Mouse (Mus musculus): ENCODE data around the gene Olfr159. TPM values are rescaled to one million over a fixed set of nuclear protein-coding genes. Genes with fewer than 3 reads are reported as not detected.

Gene Olfr159
- polyA plus RNA-seq (2017; shearing (Covaris generic)): not detected

GRCm38 (mm10) chr4:43770909-43771308 lies at the start of gene Olfr159:
Gene Olfr159, minus strand, starts transcription at chr4:43771009.

DNA sequence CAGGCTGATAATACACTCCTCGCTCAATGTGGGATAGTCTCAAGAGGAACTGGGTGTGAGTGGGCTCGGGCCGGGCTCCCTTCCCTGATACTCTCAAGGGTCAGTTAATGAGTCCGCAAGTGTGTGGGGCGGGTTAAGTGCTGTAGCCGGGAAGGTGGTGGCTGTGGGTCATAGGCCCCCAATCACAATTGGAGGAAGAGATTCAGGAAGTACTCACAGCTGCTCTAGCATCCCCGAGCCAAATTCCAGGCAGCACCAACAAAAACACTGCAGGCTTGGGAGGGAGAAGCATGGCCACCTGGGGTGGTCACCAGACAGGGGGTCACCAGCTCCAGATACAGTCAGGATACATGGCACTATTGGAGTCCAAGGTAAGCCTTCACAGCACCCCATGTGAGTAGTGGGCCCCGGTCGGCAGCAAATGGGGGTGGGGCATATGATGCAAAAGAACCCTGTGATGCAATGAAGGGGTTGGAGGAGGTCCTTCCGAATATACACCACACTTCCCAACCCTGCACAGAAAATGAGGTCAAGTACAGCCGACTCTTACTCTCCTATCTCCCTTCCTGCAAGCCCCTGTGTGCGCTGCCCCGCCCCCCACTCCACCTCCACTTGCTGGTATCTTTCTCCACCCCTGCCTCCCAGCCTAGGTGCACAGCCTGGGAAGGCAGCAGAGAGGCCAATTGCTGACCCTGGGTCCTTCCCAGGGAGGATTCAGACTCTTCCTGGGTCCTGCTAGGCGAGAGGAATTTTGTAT lies 40.8 kb downstream of the Olfr159 start, which contains the start of gene Spaar:
TSS of gene Spaar (plus strand) at position 241 of the 757 bp plus-strand sequence.

DNA sequence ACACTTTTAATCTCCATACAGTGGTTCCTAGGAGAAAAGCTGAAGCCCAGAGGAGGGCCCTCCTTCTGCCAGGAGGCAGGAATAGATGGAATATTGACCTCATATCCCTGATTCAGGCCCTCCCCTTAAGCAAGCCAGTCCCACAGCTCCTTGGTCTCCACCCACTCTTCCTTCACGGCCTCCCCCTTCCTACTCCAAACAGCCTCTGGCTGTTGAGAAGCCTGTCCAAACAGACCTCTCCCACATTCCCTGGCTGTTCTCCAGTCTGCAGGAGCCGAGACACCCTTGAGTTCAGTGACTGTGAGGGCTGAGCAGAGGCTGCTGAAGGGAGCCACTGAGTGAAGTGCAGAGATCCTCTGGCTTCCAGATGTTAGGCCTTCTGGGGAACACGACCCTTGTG lies 43.8 kb downstream of the Olfr159 start, which contains the start of gene Hrct1:
TSS of gene Hrct1 (plus strand) at position 194 of the 400 bp plus-strand sequence.

Other genes starting within 250 kb of the Olfr159 start
- gene Tpm2, start 247.2 kb downstream of the Olfr159 start, polyA plus RNA-seq (2017; shearing (Covaris generic)): under 1 TPM in 1 of 2 experiments, not detected in 1; 0.37 TPM
- gene Creb3, start 208.7 kb downstream of the Olfr159 start, polyA plus RNA-seq (2017; shearing (Covaris generic)): 10 to 100 TPM; 82.9 to 91.0 TPM
- 100 to 1,000 TPM; 223 to 237 TPM for gene Tln1, start 208.3 kb downstream of the Olfr159 start, polyA plus RNA-seq (2017; shearing (Covaris generic))
- gene Rgp1, start 192.3 kb downstream of the Olfr159 start, polyA plus RNA-seq (2017; shearing (Covaris generic)): 10 to 100 TPM; 12.9 to 21.1 TPM
- 10 to 100 TPM; 43.6 to 49.6 TPM for gene Gba2, start 192.1 kb downstream of the Olfr159 start, polyA plus RNA-seq (2017; shearing (Covaris generic))
- 1 to 10 TPM; 3.0 to 3.9 TPM for gene Msmp, start 186.5 kb downstream of the Olfr159 start, polyA plus RNA-seq (2017; shearing (Covaris generic))
- under 1 TPM; 0.53 to 0.72 TPM for gene Npr2, start 139.1 kb downstream of the Olfr159 start, polyA plus RNA-seq (2017; shearing (Covaris generic))
- under 1 TPM; 0.27 to 0.81 TPM for gene Spag8, start 117.4 kb downstream of the Olfr159 start, polyA plus RNA-seq (2017; shearing (Covaris generic))
- gene Hint2, start 114.5 kb downstream of the Olfr159 start, polyA plus RNA-seq (2017; shearing (Covaris generic)): 10 to 100 TPM; 64.9 to 74.6 TPM
- gene Tmem8b, start 102.0 kb downstream of the Olfr159 start, polyA plus RNA-seq (2017; shearing (Covaris generic)): 1 to 10 TPM; 1.4 to 2.3 TPM
- gene Fam221b, start 101.9 kb downstream of the Olfr159 start, polyA plus RNA-seq (2017; shearing (Covaris generic)): 1 to 10 TPM in 1 of 2 experiments, under 1 TPM in 1; 0.99 to 2.8 TPM
- gene Olfr70, start 70.2 kb downstream of the Olfr159 start, polyA plus RNA-seq (2017; shearing (Covaris generic)): not detected
- gene Olfr71, start 60.8 kb downstream of the Olfr159 start, polyA plus RNA-seq (2017; shearing (Covaris generic)): under 1 TPM in 1 of 2 experiments, not detected in 1; 0.10 TPM
- not detected for gene Hrct1, start 43.8 kb downstream of the Olfr159 start, polyA plus RNA-seq (2017; shearing (Covaris generic))
- 1 to 10 TPM in 1 of 2 experiments, under 1 TPM in 1; 0.48 to 1.3 TPM for gene Spaar, start 41.0 kb downstream of the Olfr159 start, polyA plus RNA-seq (2017; shearing (Covaris generic))
- under 1 TPM; 0.08 to 0.32 TPM for gene Olfr156, start 52.9 kb upstream of the Olfr159 start, polyA plus RNA-seq (2017; shearing (Covaris generic))
- 1 to 10 TPM in 1 of 2 experiments, under 1 TPM in 1; 0.19 to 1.4 TPM for gene Olfr157, start 69.2 kb upstream of the Olfr159 start, polyA plus RNA-seq (2017; shearing (Covaris generic))
- gene Olfr155, start 80.6 kb upstream of the Olfr159 start, polyA plus RNA-seq (2017; shearing (Covaris generic)): under 1 TPM; 0.43 to 0.98 TPM
- gene Reck, start 104.5 kb upstream of the Olfr159 start, polyA plus RNA-seq (2017; shearing (Covaris generic)): 1 to 10 TPM; 4.8 to 7.1 TPM
- gene Glipr2, start 186.4 kb upstream of the Olfr159 start, polyA plus RNA-seq (2017; shearing (Covaris generic)): 100 to 1,000 TPM; 181 to 284 TPM
- gene Ccin, start 212.5 kb upstream of the Olfr159 start, polyA plus RNA-seq (2017; shearing (Covaris generic)): not detected
- 100 to 1,000 TPM; 154 to 183 TPM for gene Clta, start 233.4 kb upstream of the Olfr159 start, polyA plus RNA-seq (2017; shearing (Covaris generic))

All from inflammation-experienced regulatory T-cells (primary cell).